9 mouse cellular contexts compared by ENCODE assay signal in genomic region chr4:126150297-126150948, GRCm38 (mm10). TPM values are rescaled to one million over a fixed set of nuclear protein-coding genes. Genes with fewer than 3 reads are reported as not detected.
DNase-seq lines count a peak whose midpoint lies in the region; ATAC-seq and TF ChIP-seq lines count a peak whose summit lies in the region.
"Had no signal": no experiment of that assay in that cellular context is flagged by ENCODE, and none has a peak within 500 bp of the region (broad histone marks: within the 10 kb centered on the region; RNA-seq: fewer than 3 reads in every experiment).

No protein-coding gene starts in this region.

- peaks cover 33% of the 10 kb centered on the region for H3K27me3 ChIP-seq in forebrain, embryonic 14.5 days (replicated peaks; ENCODE audit: control insufficient read depth, insufficient read depth, low read length)
- H3K27me3 ChIP-seq in forebrain, embryonic 13.5 days: peaks cover 61% of the 10 kb centered on the region
- H3K27me3 ChIP-seq in embryonic facial prominence, embryonic 13.5 days: no peaks in the 10 kb centered on the region
- no peaks in the 10 kb centered on the region for H3K27me3 ChIP-seq in limb, embryonic 14.5 days (ENCODE audit: control insufficient read depth, insufficient read depth, low read length)
- peaks cover 19% of the 10 kb centered on the region for H3K27me3 ChIP-seq in neural tube, embryonic 11.5 days (ENCODE audit: control insufficient read depth, insufficient read depth, low read length)
- H3K27me3 ChIP-seq: CH12.LX had no signal

- H3K9ac ChIP-seq in forebrain, embryonic 14.5 days (ENCODE audit: low read length): no peak overlapping the region
- H3K9ac ChIP-seq in forebrain, embryonic 13.5 days: no peak overlapping the region
- H3K9ac ChIP-seq in embryonic facial prominence, embryonic 13.5 days: peak overlapping the region; percentile 88
- H3K9ac ChIP-seq in limb, embryonic 14.5 days (ENCODE audit: low read depth, low read length, severe bottlenecking): peak overlapping the region; percentile 36; the same call in 1 of the 2 replicates
- peak overlapping the region; percentile 2; the same call in 1 of the 2 replicates for H3K9ac ChIP-seq in neural tube, embryonic 11.5 days (ENCODE audit: low read length)

- H3K4me3 ChIP-seq in forebrain, embryonic 14.5 days (ENCODE audit: low read depth, low read length): no peak overlapping the region
- no peak overlapping the region for H3K4me3 ChIP-seq in forebrain, embryonic 13.5 days
- H3K4me3 ChIP-seq in embryonic facial prominence, embryonic 13.5 days: peak overlapping the region; percentile 77
- peak overlapping the region; percentile 72 for H3K4me3 ChIP-seq in limb, embryonic 14.5 days (replicated peaks; ENCODE audit: low read length)
- no peak overlapping the region; the same call in 1 of the 2 replicates for H3K4me3 ChIP-seq in neural tube, embryonic 11.5 days (ENCODE audit: low read depth, low read length)

- no peaks in the 10 kb centered on the region for H3K36me3 ChIP-seq in forebrain, embryonic 14.5 days (ENCODE audit: control insufficient read depth, insufficient read depth, low read length)
- H3K36me3 ChIP-seq in forebrain, embryonic 13.5 days (ENCODE audit: poor library complexity, severe bottlenecking): no peaks in the 10 kb centered on the region
- peaks cover 24% of the 10 kb centered on the region for H3K36me3 ChIP-seq in embryonic facial prominence, embryonic 13.5 days
- peaks cover 34% of the 10 kb centered on the region for H3K36me3 ChIP-seq in limb, embryonic 14.5 days (ENCODE audit: control insufficient read depth, insufficient read depth, low read length)
- no peaks in the 10 kb centered on the region for H3K36me3 ChIP-seq in neural tube, embryonic 11.5 days (ENCODE audit: control insufficient read depth, insufficient read depth, low read length)

- TF ChIP-seq POLR2A in limb, embryonic 14.5 days (IDR thresholded peaks at IDR 0.05; ENCODE audit: borderline replicate concordance, extremely low read depth, insufficient read depth, insufficient read length): no peak

- intact Hi-C loops in heart, postnatal 10 days (cut with DNase I): no loop called here

- no peak for ATAC-seq in forebrain, embryonic 14.5 days
- ATAC-seq in forebrain, embryonic 13.5 days: no peak
- peak; percentile 88 for ATAC-seq in embryonic facial prominence, embryonic 13.5 days (ENCODE audit: insufficient number of reproducible peaks, insufficient read depth, low FRiP score, low TSS enrichment, low read depth)
- ATAC-seq in limb, embryonic 14.5 days (ENCODE audit: low FRiP score, low read depth): peak; percentile 88
- no peak for ATAC-seq in neural tube, embryonic 11.5 days (ENCODE audit: insufficient read depth, low FRiP score, low TSS enrichment)

- peaks cover 12% of the 10 kb centered on the region for H3K4me1 ChIP-seq in forebrain, embryonic 14.5 days (ENCODE audit: control insufficient read depth, insufficient read depth, low read length)
- H3K4me1 ChIP-seq in forebrain, embryonic 13.5 days: peaks cover 20% of the 10 kb centered on the region
- H3K4me1 ChIP-seq in embryonic facial prominence, embryonic 13.5 days: peaks cover 50% of the 10 kb centered on the region
- peaks cover 42% of the 10 kb centered on the region for H3K4me1 ChIP-seq in limb, embryonic 14.5 days (ENCODE audit: control insufficient read depth, insufficient read depth, low read length)
- H3K4me1 ChIP-seq in neural tube, embryonic 11.5 days (ENCODE audit: control insufficient read depth, insufficient read depth, low read length): peaks cover 15% of the 10 kb centered on the region

- peak; percentile 30 for DNase-seq in forebrain, embryonic 14.5 days (ENCODE audit: low spot score)
- peak; percentile 90 for DNase-seq in heart, postnatal 10 days
- DNase-seq in limb, embryonic 14.5 days (ENCODE audit: low spot score): peak; percentile 96
- peak; percentile 83 for DNase-seq in neural tube, embryonic 11.5 days (ENCODE audit: low spot score)
- no peak for DNase-seq in frontal cortex, adult 2 months (ENCODE audit: extremely low spot score in 1 of 2, low spot score in 1 of 2)
- no peak for DNase-seq in layer of hippocampus, adult 11-12 months (ENCODE audit: low spot score)

- no peak overlapping the region for H3K27ac ChIP-seq in forebrain, embryonic 14.5 days (ENCODE audit: low read depth, low read length)
- H3K27ac ChIP-seq in forebrain, embryonic 13.5 days: no peak overlapping the region
- H3K27ac ChIP-seq in embryonic facial prominence, embryonic 13.5 days: peak overlapping the region; percentile 94
- peak overlapping the region; percentile 94 for H3K27ac ChIP-seq in limb, embryonic 14.5 days (replicated peaks; ENCODE audit: low read depth, low read length)
- peak overlapping the region; percentile 29; the same call in 1 of the 2 replicates for H3K27ac ChIP-seq in neural tube, embryonic 11.5 days (ENCODE audit: low read depth, low read length)

- H3K9me3 ChIP-seq in forebrain, embryonic 14.5 days (replicated peaks; ENCODE audit: control insufficient read depth, low read length): no peaks in the 10 kb centered on the region
- no peaks in the 10 kb centered on the region for H3K9me3 ChIP-seq in forebrain, embryonic 13.5 days (replicated peaks)
- H3K9me3 ChIP-seq in embryonic facial prominence, embryonic 13.5 days: no peaks in the 10 kb centered on the region
- no peaks in the 10 kb centered on the region for H3K9me3 ChIP-seq in limb, embryonic 14.5 days (ENCODE audit: control insufficient read depth, low read length)
- no peaks in the 10 kb centered on the region for H3K9me3 ChIP-seq in neural tube, embryonic 11.5 days (ENCODE audit: control insufficient read depth, low read length)

- WGBS in forebrain, embryonic 14.5 days: 57% methylated on average over 16 of the region's 16 CpGs
- WGBS in forebrain, embryonic 13.5 days: 60% methylated on average over 16 of the region's 16 CpGs
- WGBS in embryonic facial prominence, embryonic 13.5 days: 16% methylated on average over 16 of the region's 16 CpGs
- 2% methylated on average over 16 of the region's 16 CpGs for WGBS in limb, embryonic 14.5 days
- 48% methylated on average over 16 of the region's 16 CpGs for WGBS in neural tube, embryonic 11.5 days

- H3K4me2 ChIP-seq in forebrain, embryonic 14.5 days (ENCODE audit: low read length): no peak overlapping the region
- H3K4me2 ChIP-seq in forebrain, embryonic 13.5 days: no peak overlapping the region
- peak overlapping the region; percentile 98 for H3K4me2 ChIP-seq in embryonic facial prominence, embryonic 13.5 days
- peak overlapping the region; percentile 98 for H3K4me2 ChIP-seq in limb, embryonic 14.5 days (replicated peaks; ENCODE audit: low read depth, low read length, severe bottlenecking)
- H3K4me2 ChIP-seq in neural tube, embryonic 11.5 days (ENCODE audit: low read depth): peak overlapping the region; percentile 65

RNA-seq across cellular contexts. Expression of gene Eva1b, which starts 2.9 kb away (rescaled TPM):
- polyA plus RNA-seq in forebrain, embryonic 14.5 days (2014; fragmentation: Nextera tagmentation; extraction: Ambion mirVana): 13.4 and 14.2 TPM in 2 replicates
- polyA plus RNA-seq in forebrain, embryonic 13.5 days (2015; fragmentation: Nextera tagmentation; extraction: Ambion mirVana): 7.9 and 8.1 TPM in 2 replicates
- polyA plus RNA-seq in embryonic facial prominence, embryonic 13.5 days (2015; fragmentation: Nextera tagmentation; extraction: Ambion mirVana): 70.2 and 78.2 TPM in 2 replicates
- 10 to 100 TPM; 36.3 to 37.0 TPM for total RNA-seq in heart, postnatal 10 days (2021)
- polyA plus RNA-seq in limb, embryonic 14.5 days (2012; rRNA removed): 120 and 155 TPM in 2 replicates
- 101 and 106 TPM in 2 replicates for polyA plus RNA-seq in limb, embryonic 14.5 days (2014; fragmentation: Nextera tagmentation; extraction: Ambion mirVana)
- 42.5 and 43.4 TPM in 2 replicates for polyA plus RNA-seq in neural tube, embryonic 11.5 days (2014; fragmentation: Nextera tagmentation; extraction: Ambion mirVana)
- polyA plus RNA-seq in frontal cortex, adult 2 months (2012; rRNA removed): 8.6 and 9.3 TPM in 2 replicates

RNA-seq across cellular contexts. Expression of gene Sh3d21, which starts 12.9 kb away (rescaled TPM):
- polyA plus RNA-seq in forebrain, embryonic 14.5 days (2014; fragmentation: Nextera tagmentation; extraction: Ambion mirVana): 1.1 TPM in 2 replicates
- polyA plus RNA-seq in forebrain, embryonic 13.5 days (2015; fragmentation: Nextera tagmentation; extraction: Ambion mirVana): 0.39 and 0.41 TPM in 2 replicates
- 8.6 and 10.3 TPM in 2 replicates for polyA plus RNA-seq in embryonic facial prominence, embryonic 13.5 days (2015; fragmentation: Nextera tagmentation; extraction: Ambion mirVana)
- 1 to 10 TPM; 2.1 to 2.7 TPM for total RNA-seq in heart, postnatal 10 days (2021)
- polyA plus RNA-seq in limb, embryonic 14.5 days (2012; rRNA removed): 7.1 and 8.5 TPM in 2 replicates
- polyA plus RNA-seq in limb, embryonic 14.5 days (2014; fragmentation: Nextera tagmentation; extraction: Ambion mirVana): 8.9 and 10.9 TPM in 2 replicates
- 2.1 and 2.6 TPM in 2 replicates for polyA plus RNA-seq in neural tube, embryonic 11.5 days (2014; fragmentation: Nextera tagmentation; extraction: Ambion mirVana)
- 1.0 TPM in 2 replicates for polyA plus RNA-seq in frontal cortex, adult 2 months (2012; rRNA removed)

RNA-seq across cellular contexts. Expression of gene Stk40, which starts 46.7 kb away (rescaled TPM):
- polyA plus RNA-seq in forebrain, embryonic 14.5 days (2014; fragmentation: Nextera tagmentation; extraction: Ambion mirVana): 22.2 and 25.1 TPM in 2 replicates
- 34.2 and 36.1 TPM in 2 replicates for polyA plus RNA-seq in forebrain, embryonic 13.5 days (2015; fragmentation: Nextera tagmentation; extraction: Ambion mirVana)
- 34.9 and 36.6 TPM in 2 replicates for polyA plus RNA-seq in embryonic facial prominence, embryonic 13.5 days (2015; fragmentation: Nextera tagmentation; extraction: Ambion mirVana)
- 10 to 100 TPM; 22.8 to 32.7 TPM for total RNA-seq in heart, postnatal 10 days (2021)
- polyA plus RNA-seq in limb, embryonic 14.5 days (2012; rRNA removed): 21.3 and 25.5 TPM in 2 replicates
- 27.9 and 29.1 TPM in 2 replicates for polyA plus RNA-seq in limb, embryonic 14.5 days (2014; fragmentation: Nextera tagmentation; extraction: Ambion mirVana)
- polyA plus RNA-seq in neural tube, embryonic 11.5 days (2014; fragmentation: Nextera tagmentation; extraction: Ambion mirVana): 32.5 and 32.8 TPM in 2 replicates
- polyA plus RNA-seq in frontal cortex, adult 2 months (2012; rRNA removed): 18.9 and 22.2 TPM in 2 replicates

RNA-seq across cellular contexts. Expression of gene Thrap3, which starts 52.1 kb away (rescaled TPM):
- 128 and 152 TPM in 2 replicates for polyA plus RNA-seq in forebrain, embryonic 14.5 days (2014; fragmentation: Nextera tagmentation; extraction: Ambion mirVana)
- polyA plus RNA-seq in forebrain, embryonic 13.5 days (2015; fragmentation: Nextera tagmentation; extraction: Ambion mirVana): 194 and 202 TPM in 2 replicates
- polyA plus RNA-seq in embryonic facial prominence, embryonic 13.5 days (2015; fragmentation: Nextera tagmentation; extraction: Ambion mirVana): 248 and 262 TPM in 2 replicates
- 100 to 1,000 TPM; 160 to 172 TPM for total RNA-seq in heart, postnatal 10 days (2021)
- 168 and 191 TPM in 2 replicates for polyA plus RNA-seq in limb, embryonic 14.5 days (2012; rRNA removed)
- polyA plus RNA-seq in limb, embryonic 14.5 days (2014; fragmentation: Nextera tagmentation; extraction: Ambion mirVana): 204 and 229 TPM in 2 replicates
- polyA plus RNA-seq in neural tube, embryonic 11.5 days (2014; fragmentation: Nextera tagmentation; extraction: Ambion mirVana): 197 and 217 TPM in 2 replicates
- 95.8 and 103 TPM in 2 replicates for polyA plus RNA-seq in frontal cortex, adult 2 months (2012; rRNA removed)

RNA-seq across cellular contexts. Expression of gene Lsm10, which starts 54.0 kb away (rescaled TPM):
- 63.1 and 76.6 TPM in 2 replicates for polyA plus RNA-seq in forebrain, embryonic 14.5 days (2014; fragmentation: Nextera tagmentation; extraction: Ambion mirVana)
- polyA plus RNA-seq in forebrain, embryonic 13.5 days (2015; fragmentation: Nextera tagmentation; extraction: Ambion mirVana): 55.9 and 56.0 TPM in 2 replicates
- polyA plus RNA-seq in embryonic facial prominence, embryonic 13.5 days (2015; fragmentation: Nextera tagmentation; extraction: Ambion mirVana): 46.7 and 50.3 TPM in 2 replicates
- 10 to 100 TPM; 11.0 to 14.3 TPM for total RNA-seq in heart, postnatal 10 days (2021)
- 44.0 and 50.4 TPM in 2 replicates for polyA plus RNA-seq in limb, embryonic 14.5 days (2012; rRNA removed)
- 53.7 and 54.3 TPM in 2 replicates for polyA plus RNA-seq in limb, embryonic 14.5 days (2014; fragmentation: Nextera tagmentation; extraction: Ambion mirVana)
- polyA plus RNA-seq in neural tube, embryonic 11.5 days (2014; fragmentation: Nextera tagmentation; extraction: Ambion mirVana): 39.5 and 42.6 TPM in 2 replicates
- 25.3 and 26.7 TPM in 2 replicates for polyA plus RNA-seq in frontal cortex, adult 2 months (2012; rRNA removed)

Comparison
In these comparisons a context has a peak if more than half of its experiments do, and no peak if none do; other contexts are left out.
1. ATAC-seq: peak in embryonic facial prominence, embryonic 13.5 days (single experiment) and limb, embryonic 14.5 days (single experiment); none in forebrain, embryonic 14.5 days (single experiment), forebrain, embryonic 13.5 days (single experiment) and neural tube, embryonic 11.5 days (single experiment).
2. DNase-seq: peak in forebrain, embryonic 14.5 days (single experiment), heart, postnatal 10 days (2 of 2), limb, embryonic 14.5 days (single experiment) and neural tube, embryonic 11.5 days (single experiment); none in frontal cortex, adult 2 months (0 of 2) and layer of hippocampus, adult 11-12 months (single experiment).
3. H3K27ac ChIP-seq: peak in embryonic facial prominence, embryonic 13.5 days (single experiment), limb, embryonic 14.5 days (single experiment) and neural tube, embryonic 11.5 days (single experiment); none in forebrain, embryonic 14.5 days (single experiment) and forebrain, embryonic 13.5 days (single experiment).
4. H3K4me2 ChIP-seq: peak in embryonic facial prominence, embryonic 13.5 days (single experiment), limb, embryonic 14.5 days (single experiment) and neural tube, embryonic 11.5 days (single experiment); none in forebrain, embryonic 14.5 days (single experiment) and forebrain, embryonic 13.5 days (single experiment).
5. H3K4me3 ChIP-seq: peak in embryonic facial prominence, embryonic 13.5 days (single experiment) and limb, embryonic 14.5 days (single experiment); none in forebrain, embryonic 14.5 days (single experiment), forebrain, embryonic 13.5 days (single experiment) and neural tube, embryonic 11.5 days (single experiment).
6. H3K9ac ChIP-seq: peak in embryonic facial prominence, embryonic 13.5 days (single experiment), limb, embryonic 14.5 days (single experiment) and neural tube, embryonic 11.5 days (single experiment); none in forebrain, embryonic 14.5 days (single experiment) and forebrain, embryonic 13.5 days (single experiment).